Comparison of ENCODE assay signal across 24 mouse cellular contexts in the genomic region with DNA sequence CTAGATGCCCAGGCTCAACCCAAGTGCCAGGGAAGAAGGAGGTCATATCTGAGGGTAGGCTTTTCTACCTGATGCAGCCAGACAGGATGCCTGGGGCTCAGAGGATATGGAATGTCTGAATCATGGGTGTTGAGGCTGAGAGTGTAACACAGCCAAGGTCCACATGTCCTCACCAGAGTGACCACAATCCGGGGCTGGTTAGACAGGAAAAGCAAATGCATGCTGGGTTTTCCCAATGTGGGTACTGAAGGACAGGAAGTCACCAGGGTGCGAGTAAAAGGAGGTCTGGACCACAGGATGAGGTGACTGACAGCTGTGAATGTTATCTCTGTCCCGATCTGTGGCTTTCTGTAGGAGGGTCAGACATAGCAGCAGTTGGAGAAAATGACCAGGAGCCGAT.
DNase-seq lines count a peak whose midpoint lies in the region; ATAC-seq lines count a peak whose summit lies in the region.
"Had no signal": no experiment of that assay in that cellular context is flagged by ENCODE, and none has a peak within 500 bp of the region (broad histone marks: within the 10 kb centered on the region; RNA-seq: fewer than 3 reads in every experiment).

No protein-coding gene starts in this region.

- no peak overlapping the region for H3K4me2 ChIP-seq in kidney, embryonic 14.5 days (replicated peaks; ENCODE audit: low read depth, low read length)
- H3K4me2 ChIP-seq in kidney, embryonic 15.5 days = no peak overlapping the region
- H3K4me2 ChIP-seq: embryonic facial prominence, embryonic 15.5 days; heart, embryonic 11.5 days; heart, embryonic 15.5 days; hindbrain, embryonic 14.5 days had no signal

- DNase-seq in thymus, postnatal 0 days (ENCODE audit: low spot score) = peak; percentile 13
- no peak for DNase-seq in thymus, postnatal 14 days
- DNase-seq in natural killer cell, adult 2 months (ENCODE audit: low spot score in 2 of 2) = peak; percentile 61 to 79
- DNase-seq in left cerebral cortex, postnatal 25 days (ENCODE audit: low spot score in 2 of 2) = no peak
- DNase-seq: adrenal gland, adult 8-10 months; adrenal gland, postnatal 36 days; cerebellum, adult 2 months; cerebellum, postnatal 10 days; embryo, embryonic 11 days; gastrocnemius, postnatal 36 days; heart, adult 2 months; heart, postnatal 14 days had no signal

- H3K4me3 ChIP-seq in kidney, embryonic 14.5 days (ENCODE audit: low read length) = no peak overlapping the region
- no peak overlapping the region for H3K4me3 ChIP-seq in kidney, embryonic 15.5 days (replicated peaks)
- H3K4me3 ChIP-seq: embryonic facial prominence, embryonic 15.5 days; erythroblast, embryonic 14.5 days; forebrain, embryonic 10.5 days; heart, adult 2 months; heart, embryonic 15.5 days; hindbrain, embryonic 10.5 days had no signal

- H3K4me1 ChIP-seq in kidney, embryonic 14.5 days (ENCODE audit: control insufficient read depth, insufficient read depth, low read length) = no peaks in the 10 kb centered on the region
- no peaks in the 10 kb centered on the region for H3K4me1 ChIP-seq in kidney, embryonic 15.5 days
- H3K4me1 ChIP-seq: embryonic facial prominence, embryonic 15.5 days; forebrain, embryonic 10.5 days; heart, embryonic 15.5 days; hindbrain, embryonic 10.5 days had no signal

- no peaks in the 10 kb centered on the region for H3K27me3 ChIP-seq in kidney, embryonic 14.5 days (ENCODE audit: control insufficient read depth, insufficient read depth, low read length)
- H3K27me3 ChIP-seq in kidney, embryonic 15.5 days = no peaks in the 10 kb centered on the region
- H3K27me3 ChIP-seq: embryonic facial prominence, embryonic 15.5 days; heart, embryonic 15.5 days had no signal

- H3K36me3 ChIP-seq in kidney, embryonic 14.5 days (ENCODE audit: control insufficient read depth, insufficient read depth, low read length) = no peaks in the 10 kb centered on the region
- H3K36me3 ChIP-seq in kidney, embryonic 15.5 days = no peaks in the 10 kb centered on the region
- H3K36me3 ChIP-seq: embryonic facial prominence, embryonic 15.5 days; forebrain, embryonic 10.5 days; G1E; heart, embryonic 15.5 days; hindbrain, embryonic 10.5 days had no signal

- H3K27ac ChIP-seq in kidney, embryonic 14.5 days (ENCODE audit: low read depth, low read length) = no peak overlapping the region
- no peak overlapping the region for H3K27ac ChIP-seq in kidney, embryonic 15.5 days
- H3K27ac ChIP-seq: embryonic facial prominence, embryonic 15.5 days; forebrain, embryonic 10.5 days; heart, adult 2 months; heart, embryonic 15.5 days; hindbrain, embryonic 10.5 days; hindbrain, embryonic 14.5 days had no signal

- H3K9me3 ChIP-seq in kidney, embryonic 14.5 days (ENCODE audit: control insufficient read depth, low read length) = no peaks in the 10 kb centered on the region
- H3K9me3 ChIP-seq in kidney, embryonic 15.5 days (replicated peaks) = no peaks in the 10 kb centered on the region
- H3K9me3 ChIP-seq: embryonic facial prominence, embryonic 15.5 days; forebrain, embryonic 10.5 days; heart, embryonic 15.5 days; hindbrain, embryonic 10.5 days had no signal

- 74% methylated on average over 4 of the region's 4 CpGs for WGBS in kidney, embryonic 14.5 days
- WGBS in kidney, embryonic 15.5 days = 62% methylated on average over 4 of the region's 4 CpGs

- intact Hi-C loops in left cerebral cortex, postnatal 25 days (cut with DNase I) = no loop called here

- H3K9ac ChIP-seq in kidney, embryonic 14.5 days (ENCODE audit: low read depth, low read length) = no peak overlapping the region
- no peak overlapping the region for H3K9ac ChIP-seq in kidney, embryonic 15.5 days
- H3K9ac ChIP-seq: embryonic facial prominence, embryonic 15.5 days; heart, embryonic 15.5 days; hindbrain, embryonic 14.5 days had no signal

- ATAC-seq in hematopoietic stem cell, adult 5-6 weeks (replicated peaks in 1 of 2; ENCODE audit: insufficient read depth in 1 of 2, low FRiP score in 2 of 2, low TSS enrichment in 1 of 2, low read depth in 1 of 2, poor library complexity in 2 of 2, severe bottlenecking in 2 of 2) = peak; percentile 64 to 68
- no peak for ATAC-seq in kidney, embryonic 14.5 days (ENCODE audit: low FRiP score, low TSS enrichment)
- ATAC-seq in kidney, embryonic 15.5 days (replicated peaks; ENCODE audit: low FRiP score) = no peak
- ATAC-seq: forebrain, embryonic 14.5 days had no signal

Comparison
In these comparisons a context has a peak if more than half of its experiments do, and no peak if none do; other contexts are left out.
1. DNase-seq: peak in thymus, postnatal 0 days (single experiment) and natural killer cell, adult 2 months (2 of 2); none in thymus, postnatal 14 days (single experiment) and left cerebral cortex, postnatal 25 days (0 of 2).
2. ATAC-seq: peak in hematopoietic stem cell, adult 5-6 weeks (2 of 2); none in kidney, embryonic 14.5 days (single experiment) and kidney, embryonic 15.5 days (single experiment).